Mouse (Mus musculus): ENCODE data around the gene Gm20388. TPM values are rescaled to one million over a fixed set of nuclear protein-coding genes. Genes with fewer than 3 reads are reported as not detected.

Gene Gm20388
- polyA plus RNA-seq, 1 experiment from 2014 or later: not detected

DNA sequence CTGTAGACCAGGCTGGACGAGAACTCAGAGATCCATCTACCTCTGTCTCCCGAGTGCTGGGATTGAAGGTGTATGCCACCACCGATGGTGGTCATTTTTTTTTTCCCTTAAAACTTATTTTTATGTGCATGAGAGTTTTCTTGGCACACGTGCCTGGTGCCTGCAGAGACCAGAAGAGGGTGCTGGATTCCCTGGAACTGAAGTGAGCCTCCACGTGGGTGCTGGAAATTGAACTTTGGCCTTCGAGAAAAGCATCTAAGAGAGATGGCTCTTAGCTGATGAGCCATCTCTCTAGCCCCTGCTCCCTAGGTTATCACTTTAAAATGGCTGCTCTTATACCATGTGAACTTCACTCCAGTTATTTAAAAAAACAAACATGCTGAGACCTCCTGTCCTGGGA is 163.9 kb downstream of the Gm20388 start:
- WGBS: 81% methylated on average over 6 of the region's 6 CpGs
- ATAC-seq (ENCODE audit: low FRiP score) (no peak), DNase-seq (ENCODE audit: low spot score, missing footprints) (no peak)
- Histone ChIP-seq H3K9ac (ENCODE audit: low read length) (no peak overlapping the region), H3K4me1 (ENCODE audit: control insufficient read depth, insufficient read depth, low read length) (no peaks in the 10 kb centered on the region), H3K27me3 (ENCODE audit: control insufficient read depth, insufficient read depth, low read length) (no peaks in the 10 kb centered on the region), H3K4me3 (ENCODE audit: low read depth, low read length) (no peak overlapping the region), H3K27ac (ENCODE audit: low read depth, low read length) (no peak overlapping the region), H3K4me2 (no peak overlapping the region), H3K9me3 (ENCODE audit: control insufficient read depth, low read length) (no peaks in the 10 kb centered on the region), H3K36me3 (ENCODE audit: control insufficient read depth, insufficient read depth, low read length) (no peaks in the 10 kb centered on the region)

DNA sequence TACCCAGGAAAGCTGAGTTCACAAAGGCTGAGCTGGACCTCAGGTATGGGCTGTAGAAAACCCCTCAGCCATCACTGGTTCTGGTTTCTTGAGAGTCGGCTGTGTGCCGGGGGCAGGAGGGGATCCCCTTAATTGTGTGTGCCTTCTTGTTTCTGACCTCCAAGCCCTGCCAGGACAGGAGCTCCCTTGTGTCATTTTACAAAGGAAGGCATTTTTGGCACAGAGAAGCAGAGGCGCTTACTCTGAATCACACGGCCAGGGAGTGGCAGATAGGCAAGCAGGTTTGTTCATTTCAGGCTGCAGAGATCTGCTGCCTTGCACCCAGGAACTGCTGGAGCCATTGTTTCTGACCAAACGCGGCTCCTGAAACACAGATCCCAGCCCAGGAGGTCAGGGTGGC is 164.7 kb downstream of the Gm20388 start:
- no peak overlapping the region for H3K27ac ChIP-seq (ENCODE audit: low read depth, low read length)
- 50% methylated on average over 6 of the region's 6 CpGs for WGBS
- H3K9ac ChIP-seq (ENCODE audit: low read length): peak overlapping the region; percentile 7; the same call in 1 of the 2 replicates
- no peaks in the 10 kb centered on the region for H3K36me3 ChIP-seq (ENCODE audit: control insufficient read depth, insufficient read depth, low read length)
- no peak overlapping the region for H3K4me3 ChIP-seq (ENCODE audit: low read depth, low read length)
- DNase-seq (ENCODE audit: low spot score, missing footprints): no peak
- ATAC-seq (ENCODE audit: low FRiP score): no peak
- H3K9me3 ChIP-seq (ENCODE audit: control insufficient read depth, low read length): no peaks in the 10 kb centered on the region
- H3K4me1 ChIP-seq (ENCODE audit: control insufficient read depth, insufficient read depth, low read length): no peaks in the 10 kb centered on the region
- H3K27me3 ChIP-seq (ENCODE audit: control insufficient read depth, insufficient read depth, low read length): no peaks in the 10 kb centered on the region
- H3K4me2 ChIP-seq: no peak overlapping the region

DNA sequence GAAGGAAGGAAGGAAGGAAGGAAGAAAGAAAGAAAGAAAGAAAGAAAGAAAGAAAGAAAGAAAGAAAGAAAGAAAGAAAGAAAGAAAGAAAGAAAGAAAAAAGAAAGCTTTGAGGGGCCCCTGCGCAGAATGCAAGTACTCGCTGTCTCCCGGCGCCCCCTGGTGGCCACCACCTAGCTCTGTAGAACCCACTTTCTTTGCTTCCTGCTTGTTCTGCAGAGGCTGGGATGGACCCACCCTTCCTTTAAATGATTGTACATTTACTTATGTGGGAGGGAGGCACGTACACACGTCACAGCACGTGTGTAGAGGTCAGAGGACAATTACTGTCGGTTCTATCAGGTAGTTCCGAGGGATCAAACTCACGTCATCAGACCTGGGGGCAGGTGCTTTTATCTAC is 167.4 kb downstream of the Gm20388 start:
- ATAC-seq (ENCODE audit: low FRiP score): peak; percentile 69; the same call in 1 of the 2 replicates
- Histone ChIP-seq H3K4me2 (no peak overlapping the region), H3K4me1 (ENCODE audit: control insufficient read depth, insufficient read depth, low read length) (no peaks in the 10 kb centered on the region), H3K4me3 (ENCODE audit: low read depth, low read length) (no peak overlapping the region), H3K27me3 (ENCODE audit: control insufficient read depth, insufficient read depth, low read length) (no peaks in the 10 kb centered on the region), H3K9me3 (ENCODE audit: control insufficient read depth, low read length) (no peaks in the 10 kb centered on the region), H3K36me3 (ENCODE audit: control insufficient read depth, insufficient read depth, low read length) (peaks cover 8% of the 10 kb centered on the region), H3K27ac (ENCODE audit: low read depth, low read length) (no peak overlapping the region), H3K9ac (ENCODE audit: low read length) (no peak overlapping the region)
- peak; percentile 96 for DNase-seq (ENCODE audit: low spot score, missing footprints)
- 19% methylated on average over 10 of the region's 10 CpGs for WGBS

DNA sequence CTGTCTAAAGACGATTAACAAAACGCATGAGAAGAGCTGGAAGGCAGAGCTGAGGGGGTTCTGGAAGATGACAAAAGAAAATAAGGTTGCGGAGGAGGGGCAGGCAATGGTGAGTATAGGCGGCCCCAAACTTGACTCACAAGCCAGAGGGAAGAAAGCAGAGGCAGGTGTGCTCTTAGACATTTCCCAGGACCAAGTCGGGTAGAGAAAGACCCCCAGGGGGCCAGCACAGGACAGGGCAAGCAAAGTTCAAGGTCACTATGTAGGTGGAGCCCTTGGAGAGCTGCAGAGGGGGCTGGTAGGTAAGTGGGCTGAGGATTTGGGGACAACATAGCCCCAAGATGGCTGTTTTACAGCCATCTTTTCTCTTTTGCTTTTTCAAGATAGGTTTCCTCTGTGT is 168.7 kb downstream of the Gm20388 start:
- H3K4me1 ChIP-seq (ENCODE audit: control insufficient read depth, insufficient read depth, low read length): no peaks in the 10 kb centered on the region
- H3K27ac ChIP-seq (ENCODE audit: low read depth, low read length): no peak overlapping the region
- H3K9ac ChIP-seq (ENCODE audit: low read length): no peak overlapping the region
- no peak for ATAC-seq (ENCODE audit: low FRiP score)
- H3K4me3 ChIP-seq (ENCODE audit: low read depth, low read length): no peak overlapping the region
- peaks cover 8% of the 10 kb centered on the region for H3K36me3 ChIP-seq (ENCODE audit: control insufficient read depth, insufficient read depth, low read length)
- H3K9me3 ChIP-seq (ENCODE audit: control insufficient read depth, low read length): no peaks in the 10 kb centered on the region
- no peak overlapping the region for H3K4me2 ChIP-seq
- no peaks in the 10 kb centered on the region for H3K27me3 ChIP-seq (ENCODE audit: control insufficient read depth, insufficient read depth, low read length)
- no peak for DNase-seq (ENCODE audit: low spot score, missing footprints)
- 66% methylated on average over 5 of the region's 5 CpGs for WGBS

DNA sequence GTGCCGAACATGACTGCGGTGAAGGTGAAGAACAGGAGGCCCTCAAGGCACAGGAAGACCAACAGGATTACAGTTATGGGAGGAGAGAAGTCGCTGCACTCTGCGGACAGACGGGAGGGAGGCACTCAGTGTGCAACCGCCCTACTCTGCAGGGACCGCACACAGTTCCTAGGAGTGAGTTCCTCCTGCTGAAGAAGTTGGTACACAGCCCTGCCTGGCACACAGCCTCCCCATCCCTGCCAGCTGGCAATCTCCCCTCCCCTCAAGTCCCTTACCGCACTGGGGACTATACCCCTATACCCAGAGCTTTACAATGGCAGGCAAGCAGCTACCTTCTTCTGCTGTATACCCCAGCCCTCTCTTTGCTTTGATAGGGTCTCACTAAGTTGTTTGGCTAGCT is 172.6 kb downstream of the Gm20388 start:
- no peak overlapping the region for H3K9ac ChIP-seq (ENCODE audit: low read length)
- H3K4me3 ChIP-seq (ENCODE audit: low read depth, low read length): no peak overlapping the region
- ATAC-seq (ENCODE audit: low FRiP score) (no peak), DNase-seq (ENCODE audit: low spot score, missing footprints) (no peak)
- H3K4me2 ChIP-seq: no peak overlapping the region
- no peaks in the 10 kb centered on the region for H3K27me3 ChIP-seq (ENCODE audit: control insufficient read depth, insufficient read depth, low read length)
- WGBS: 95% methylated on average over 8 of the region's 8 CpGs
- no peaks in the 10 kb centered on the region for H3K4me1 ChIP-seq (ENCODE audit: control insufficient read depth, insufficient read depth, low read length)
- no peak overlapping the region for H3K27ac ChIP-seq (ENCODE audit: low read depth, low read length)
- H3K36me3 ChIP-seq (ENCODE audit: control insufficient read depth, insufficient read depth, low read length): peaks cover 26% of the 10 kb centered on the region
- no peaks in the 10 kb centered on the region for H3K9me3 ChIP-seq (ENCODE audit: control insufficient read depth, low read length)

DNA sequence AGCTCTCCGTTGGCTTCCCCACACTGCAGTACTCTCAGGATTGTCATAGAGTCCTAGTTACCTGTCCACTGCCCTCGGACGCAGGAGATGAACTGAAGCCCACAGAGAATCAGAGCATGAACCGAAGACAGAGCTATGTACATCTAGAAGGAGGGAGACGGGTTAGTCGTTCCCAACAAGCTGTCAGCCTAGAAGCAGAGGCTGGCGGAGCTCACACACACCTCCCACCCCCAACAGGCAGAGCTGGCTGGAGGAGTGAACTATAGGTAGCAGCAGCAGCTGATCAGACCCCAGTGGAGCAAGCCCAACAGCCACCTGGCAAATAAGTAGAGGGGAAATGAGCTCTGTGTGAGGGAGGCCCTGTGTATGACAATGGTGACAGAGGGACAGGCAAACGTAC is 174.1 kb downstream of the Gm20388 start:
- DNase-seq (ENCODE audit: low spot score, missing footprints) (no peak), ATAC-seq (ENCODE audit: low FRiP score) (no peak)
- Histone ChIP-seq H3K4me1 (ENCODE audit: control insufficient read depth, insufficient read depth, low read length) (no peaks in the 10 kb centered on the region), H3K9ac (ENCODE audit: low read length) (no peak overlapping the region), H3K36me3 (ENCODE audit: control insufficient read depth, insufficient read depth, low read length) (peaks cover 26% of the 10 kb centered on the region), H3K4me3 (ENCODE audit: low read depth, low read length) (no peak overlapping the region), H3K27ac (ENCODE audit: low read depth, low read length) (no peak overlapping the region), H3K27me3 (ENCODE audit: control insufficient read depth, insufficient read depth, low read length) (no peaks in the 10 kb centered on the region), H3K9me3 (ENCODE audit: control insufficient read depth, low read length) (no peaks in the 10 kb centered on the region), H3K4me2 (no peak overlapping the region)
- WGBS: 90% methylated on average over 8 of the region's 8 CpGs

DNA sequence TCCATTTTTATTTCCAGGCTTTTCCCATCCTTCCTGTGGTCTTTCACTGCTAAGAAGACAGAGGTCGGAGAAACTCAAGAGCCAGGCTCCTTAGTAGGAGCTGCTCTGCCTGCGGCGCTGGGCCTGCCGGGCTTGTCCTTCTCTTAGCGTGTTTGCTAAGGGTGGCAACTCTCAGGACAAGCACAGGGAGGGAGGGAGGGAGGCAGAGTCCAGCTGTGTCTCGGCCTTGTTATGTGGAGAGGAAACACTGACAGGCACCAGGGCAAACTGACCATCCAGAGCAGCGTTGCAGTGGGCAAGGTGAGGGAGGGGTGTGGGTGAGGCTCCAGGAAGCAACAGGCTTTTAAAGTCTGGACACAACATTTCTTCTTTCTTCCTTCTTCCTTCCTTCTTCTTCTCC is 178.9 kb downstream of the Gm20388 start:
- 88% methylated on average over 7 of the region's 7 CpGs for WGBS
- DNase-seq (ENCODE audit: low spot score, missing footprints) (no peak), ATAC-seq (ENCODE audit: low FRiP score) (no peak)
- no peak overlapping the region for H3K4me2 ChIP-seq
- H3K9me3 ChIP-seq (ENCODE audit: control insufficient read depth, low read length): no peaks in the 10 kb centered on the region
- H3K4me1 ChIP-seq (ENCODE audit: control insufficient read depth, insufficient read depth, low read length): no peaks in the 10 kb centered on the region
- no peak overlapping the region for H3K27ac ChIP-seq (ENCODE audit: low read depth, low read length)
- H3K9ac ChIP-seq (ENCODE audit: low read length): no peak overlapping the region
- peaks cover 31% of the 10 kb centered on the region for H3K36me3 ChIP-seq (ENCODE audit: control insufficient read depth, insufficient read depth, low read length)
- no peaks in the 10 kb centered on the region for H3K27me3 ChIP-seq (ENCODE audit: control insufficient read depth, insufficient read depth, low read length)
- H3K4me3 ChIP-seq (ENCODE audit: low read depth, low read length): no peak overlapping the region

DNA sequence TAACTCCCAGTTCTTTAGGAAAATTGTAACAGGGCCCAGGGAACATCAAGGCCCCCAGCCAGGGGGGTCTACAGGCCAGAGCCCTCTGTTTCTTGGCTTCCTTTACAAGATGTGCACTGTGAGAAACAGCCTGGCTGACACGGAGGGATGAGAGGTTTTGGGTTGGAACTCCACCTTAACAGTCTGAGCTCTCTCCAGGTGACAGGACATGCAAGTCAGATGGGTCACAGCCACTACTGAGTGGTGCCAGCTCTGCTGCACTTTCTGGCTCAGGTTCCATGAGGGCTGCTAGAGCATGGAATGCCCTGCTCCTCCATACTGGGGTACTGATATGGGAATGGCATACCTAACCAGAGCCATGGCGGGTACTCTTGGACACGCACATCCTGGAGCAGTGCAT is 180.4 kb downstream of the Gm20388 start:
- Histone ChIP-seq H3K27me3 (ENCODE audit: control insufficient read depth, insufficient read depth, low read length) (no peaks in the 10 kb centered on the region), H3K4me2 (no peak overlapping the region), H3K4me1 (ENCODE audit: control insufficient read depth, insufficient read depth, low read length) (no peaks in the 10 kb centered on the region), H3K4me3 (ENCODE audit: low read depth, low read length) (no peak overlapping the region), H3K27ac (ENCODE audit: low read depth, low read length) (no peak overlapping the region), H3K9me3 (ENCODE audit: control insufficient read depth, low read length) (no peaks in the 10 kb centered on the region), H3K36me3 (ENCODE audit: control insufficient read depth, insufficient read depth, low read length) (peaks cover 27% of the 10 kb centered on the region), H3K9ac (ENCODE audit: low read length) (no peak overlapping the region)
- ATAC-seq (ENCODE audit: low FRiP score) (no peak), DNase-seq (ENCODE audit: low spot score, missing footprints) (no peak)
- 93% methylated on average over 3 of the region's 3 CpGs for WGBS

DNA sequence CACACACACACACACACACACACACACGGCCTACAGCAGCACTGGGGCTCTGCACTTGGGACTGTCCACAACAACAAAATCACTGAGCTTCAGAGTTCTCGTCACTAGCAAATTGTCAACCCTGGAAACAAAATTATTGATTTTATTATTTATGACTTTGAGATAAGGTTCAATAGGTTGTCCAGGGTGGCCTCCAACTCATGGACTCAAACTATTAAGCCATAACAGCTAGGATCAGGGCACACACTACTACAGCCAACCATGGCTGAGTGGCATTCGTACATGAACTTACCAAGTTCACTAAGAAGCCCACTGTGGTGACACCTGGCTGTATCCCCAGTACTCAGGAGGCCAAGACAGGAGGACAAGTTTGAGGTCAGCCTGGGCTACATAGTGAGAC is 182.5 kb downstream of the Gm20388 start:
- 90% methylated on average over 3 of the region's 3 CpGs for WGBS
- ATAC-seq (ENCODE audit: low FRiP score) (no peak), DNase-seq (ENCODE audit: low spot score, missing footprints) (peak; percentile 69)
- no peak overlapping the region for H3K4me3 ChIP-seq (ENCODE audit: low read depth, low read length)
- no peak overlapping the region for H3K27ac ChIP-seq (ENCODE audit: low read depth, low read length)
- H3K4me2 ChIP-seq: no peak overlapping the region
- no peaks in the 10 kb centered on the region; the same call in 1 of the 2 replicates for H3K27me3 ChIP-seq (ENCODE audit: control insufficient read depth, insufficient read depth, low read length)
- H3K4me1 ChIP-seq (ENCODE audit: control insufficient read depth, insufficient read depth, low read length): no peaks in the 10 kb centered on the region
- no peak overlapping the region for H3K9ac ChIP-seq (ENCODE audit: low read length)
- peaks cover 12% of the 10 kb centered on the region; the same call in 1 of the 2 replicates for H3K36me3 ChIP-seq (ENCODE audit: control insufficient read depth, insufficient read depth, low read length)
- H3K9me3 ChIP-seq (ENCODE audit: control insufficient read depth, low read length): no peaks in the 10 kb centered on the region

DNA sequence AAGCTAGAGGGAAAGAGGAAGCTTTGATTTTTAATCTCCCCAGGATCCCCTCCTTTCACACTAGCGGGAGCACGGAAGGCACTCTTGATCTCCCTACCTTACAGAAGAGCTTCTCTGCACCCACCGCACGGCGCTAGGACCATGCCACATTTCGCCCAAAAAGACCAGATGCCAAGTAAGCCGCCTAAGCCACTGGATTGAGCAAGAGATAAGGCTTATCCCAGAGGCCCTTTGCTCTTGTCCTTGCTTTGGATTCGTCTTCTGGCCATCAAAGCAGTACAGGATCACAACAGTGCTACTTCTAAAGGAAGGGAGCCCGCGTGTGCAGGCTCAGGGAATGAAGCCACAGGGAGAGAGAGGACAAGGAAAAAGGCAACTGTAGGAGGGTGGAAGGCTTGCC is 184.2 kb downstream of the Gm20388 start:
- peaks cover 12% of the 10 kb centered on the region; the same call in 1 of the 2 replicates for H3K36me3 ChIP-seq (ENCODE audit: control insufficient read depth, insufficient read depth, low read length)

More for the DNA sequence above, 184.2 kb downstream of the Gm20388 start:
- Histone ChIP-seq H3K27ac (ENCODE audit: low read depth, low read length) (no peak overlapping the region), H3K9me3 (ENCODE audit: control insufficient read depth, low read length) (no peaks in the 10 kb centered on the region), H3K4me1 (ENCODE audit: control insufficient read depth, insufficient read depth, low read length) (peaks cover 3% of the 10 kb centered on the region; the same call in 1 of the 2 replicates), H3K4me2 (no peak overlapping the region), H3K9ac (ENCODE audit: low read length) (no peak overlapping the region), H3K4me3 (ENCODE audit: low read depth, low read length) (no peak overlapping the region), H3K27me3 (ENCODE audit: control insufficient read depth, insufficient read depth, low read length) (no peaks in the 10 kb centered on the region; the same call in 1 of the 2 replicates)
- 93% methylated on average over 10 of the region's 10 CpGs for WGBS
- DNase-seq (ENCODE audit: low spot score, missing footprints): no peak
- no peak for ATAC-seq (ENCODE audit: low FRiP score)

Data from midbrain, embryonic 11.5 days (tissue).